Mouse (Mus musculus) small intestine, adult 2 months (tissue): ENCODE data around the gene Rab4a.

Experiments used
- CTCF ChIP-seq: fragments of 200-500 bp; IDR thresholded peaks from 2 replicates; pipeline ENCODE4 v1.5.1; 2012; ENCODE audit warnings: low read depth, mild to moderate bottlenecking, control low read depth, inconsistent platforms, low read length, moderate library complexity, mixed read lengths; ENCODE audit not compliant: insufficient replicate concordance, insufficient read length; ENCODE audit errors: extremely low read depth
- POLR2A ChIP-seq: fragments of 200-500 bp; IDR thresholded peaks from 2 replicates; pipeline ENCODE4 v1.6.1; 2012; ENCODE audit warnings: low read depth, mild to moderate bottlenecking, control low read depth, inconsistent platforms, low read length, moderate library complexity

DNA sequence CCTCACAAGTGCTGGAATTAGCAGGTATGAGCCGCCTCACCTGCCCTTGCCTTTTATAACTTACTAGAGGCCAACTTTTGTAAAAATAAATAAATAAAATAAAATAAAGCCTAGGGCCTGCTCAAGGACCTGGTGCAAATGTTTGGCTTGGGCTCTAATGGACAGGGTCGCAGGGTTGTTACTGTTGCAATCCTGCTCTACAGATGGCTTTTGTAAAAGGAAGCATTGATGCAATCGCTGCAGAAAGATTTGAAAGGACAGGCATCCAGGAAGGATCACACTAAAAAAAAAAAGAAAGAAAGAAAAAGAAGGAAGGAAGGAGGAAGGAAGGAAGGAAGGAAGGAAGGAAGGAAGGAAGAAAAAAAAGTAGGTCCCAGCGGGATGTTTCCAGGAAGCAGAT is 54.6 kb downstream of the Rab4a start:
- no peak for TF ChIP-seq CTCF
- no peak for TF ChIP-seq POLR2A
